Mouse (Mus musculus) limb, embryonic 10.5 days (tissue): ENCODE measurements at regions not wholly inside any gene's neighbourhood (a gene's known extent, or its start where the extent isn't known, plus 50 kb on each side); places are given as distances from the start of the nearest gene placed in this dataset.

Experiments used
- DNase-seq: peaks from one replicate; pipeline ENCODE4 v3.0.0-alpha.2; 2017; ENCODE audit warnings: low spot score
- H3K27ac ChIP-seq: fragments of 300-500 bp; sonication (generic); 2 replicates; pipeline ENCODE4 v1.5.1; 2016; ENCODE audit warnings: mild to moderate bottlenecking
- H3K27me3 ChIP-seq: fragments of 300-500 bp; sonication (generic); 2 replicates; pipeline ENCODE4 v1.6.1; 2016; ENCODE audit warnings: low read depth, mild to moderate bottlenecking; ENCODE audit not compliant: poor library complexity, severe bottlenecking
- H3K36me3 ChIP-seq: fragments of 300-500 bp; sonication (generic); 2 replicates; pipeline ENCODE4 v1.6.1; 2016; ENCODE audit warnings: mild to moderate bottlenecking, moderate library complexity
- H3K4me1 ChIP-seq: fragments of 300-500 bp; sonication (generic); 2 replicates; pipeline ENCODE4 v1.6.1; 2016
- H3K4me3 ChIP-seq: fragments of 300-500 bp; sonication (generic); 2 replicates; pipeline ENCODE4 v1.5.1; 2016; ENCODE audit warnings: mild to moderate bottlenecking, moderate library complexity
- H3K9me3 ChIP-seq: fragments of 300-500 bp; sonication (generic); replicated peaks from 2 replicates; pipeline ENCODE4 v1.6.1; 2016; ENCODE audit warnings: mild to moderate bottlenecking
- WGBS: fragments of 180-500 bp; shearing (Covaris S2); methylation state at CpG from one replicate; pipeline ENCODE4 v1.1.7; 2016; 5-methylcytosine and 5-hydroxymethylcytosine counted together

DNA sequence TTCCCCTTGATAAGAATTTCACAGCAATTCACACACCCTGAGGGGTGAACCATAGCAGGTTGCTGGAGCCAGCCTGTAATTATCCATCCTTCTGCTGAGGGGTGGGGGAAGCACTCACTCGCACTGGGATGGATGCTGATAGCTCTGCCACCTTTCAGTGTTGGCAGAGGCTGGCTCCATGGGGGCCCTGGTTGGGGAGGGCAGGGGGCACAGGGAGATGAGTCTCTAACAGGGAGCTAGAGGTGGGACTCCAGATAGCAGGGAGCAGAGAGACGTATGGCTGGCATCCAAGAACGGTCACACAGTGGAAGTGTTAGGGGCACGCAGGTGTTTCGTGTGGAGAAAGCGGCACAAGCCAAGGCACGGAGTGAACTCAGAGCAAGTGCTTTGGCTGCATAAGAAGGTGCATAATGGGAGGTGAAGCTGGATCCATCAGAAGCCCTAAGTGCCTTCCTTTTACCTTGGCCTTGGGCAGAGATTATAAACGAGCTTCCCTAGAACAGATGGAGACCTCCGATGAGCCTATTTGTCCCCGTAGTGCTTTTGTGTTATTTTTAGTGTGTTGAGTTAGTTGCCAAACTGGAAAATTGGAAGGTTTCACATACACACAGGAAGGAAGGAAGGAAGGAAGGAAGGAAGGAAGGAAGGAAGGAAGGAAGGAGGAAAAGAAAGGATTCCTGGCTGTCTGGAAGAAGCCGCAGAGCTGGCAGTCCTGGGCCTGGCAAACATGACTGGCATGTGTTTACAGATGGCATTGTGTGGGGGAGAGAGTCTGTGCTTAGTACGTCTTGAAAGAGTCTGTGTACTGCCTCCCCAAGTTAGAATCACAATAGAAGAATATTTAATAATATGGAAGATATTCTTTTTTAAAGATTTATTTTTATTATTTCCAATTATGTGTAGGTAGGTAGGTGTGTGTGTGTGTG lies 108.6 kb upstream of the Aldh1b1 start:
- 0 out of 2 replicates have a peak, but pooled peaks cover 4% of the 10 kb centered on the region for H3K4me1 ChIP-seq
- no peaks in the 10 kb centered on the region for H3K9me3 ChIP-seq
- no peak overlapping the region for H3K27ac ChIP-seq
- H3K4me3 ChIP-seq = no peak overlapping the region
- WGBS = 69% methylated on average over 12 of the region's 12 CpGs
- H3K27me3 ChIP-seq = no peaks in the 10 kb centered on the region
- no peak for DNase-seq
- H3K36me3 ChIP-seq = no peaks in the 10 kb centered on the region

DNA sequence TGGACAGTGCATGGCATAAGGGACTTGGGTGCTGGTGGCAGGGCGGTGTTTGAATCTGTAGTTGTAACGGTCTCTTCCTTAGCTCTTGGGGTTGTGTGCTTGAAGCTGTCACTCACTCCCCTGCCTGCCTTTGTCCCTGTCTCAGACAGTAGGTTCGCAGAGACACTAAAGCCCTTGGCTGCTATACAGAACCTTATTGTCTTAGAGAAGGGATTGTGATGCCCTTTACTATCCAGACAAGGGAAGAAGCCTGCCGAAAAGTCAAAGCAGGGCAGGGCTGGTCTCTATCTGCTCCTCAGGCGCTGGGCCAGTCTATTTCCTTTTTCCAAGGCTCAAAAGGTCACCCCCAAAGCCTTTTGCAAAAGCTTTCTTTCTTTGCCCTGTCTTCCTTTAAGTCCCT lies 109.2 kb upstream of the Aldh1b1 start:
- Histone ChIP-seq H3K36me3 (no peaks in the 10 kb centered on the region), H3K27me3 (no peaks in the 10 kb centered on the region), H3K4me3 (no peak overlapping the region), H3K4me1 (0 out of 2 replicates have a peak, but pooled peaks cover 4% of the 10 kb centered on the region), H3K9me3 (no peaks in the 10 kb centered on the region), H3K27ac (no peak overlapping the region)
- 47% methylated on average over 5 of the region's 5 CpGs for WGBS
- no peak for DNase-seq

- H3K36me3 ChIP-seq = no peaks in the 10 kb centered on the region
- H3K4me1 ChIP-seq = 0 out of 2 replicates have a peak, but pooled peaks cover 4% of the 10 kb centered on the region
- no peaks in the 10 kb centered on the region for H3K27me3 ChIP-seq
- 78% methylated on average over 7 of the region's 7 CpGs for WGBS
- H3K27ac ChIP-seq = no peak overlapping the region
- no peak for DNase-seq
- H3K9me3 ChIP-seq = no peaks in the 10 kb centered on the region
- no peak overlapping the region for H3K4me3 ChIP-seq
These were observed 110.6 kb upstream of the Aldh1b1 start for GRCm38 (mm10) chr4:45688233-45688632.

DNA sequence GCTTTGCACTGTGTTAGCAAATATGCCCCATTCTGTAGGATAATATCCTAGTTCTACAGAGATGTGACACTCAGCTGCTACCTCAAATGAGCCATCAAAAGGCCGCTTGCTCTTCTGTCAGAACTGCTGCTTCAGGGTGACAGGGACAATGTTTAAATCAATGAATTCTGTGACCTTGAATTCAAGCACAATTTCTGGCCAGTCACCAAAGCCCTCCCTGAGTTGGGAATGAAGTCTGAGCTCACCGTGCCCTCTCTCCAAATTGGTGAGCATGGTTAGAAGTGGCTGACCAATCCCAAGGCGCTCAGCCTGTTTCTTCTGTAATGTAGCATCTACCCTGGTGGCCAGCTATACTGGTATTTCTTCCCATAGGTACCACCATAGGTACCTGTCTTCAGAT lies 113.8 kb upstream of the Aldh1b1 start:
- Histone ChIP-seq H3K4me1 (peaks cover 4% of the 10 kb centered on the region; the same call in 1 of the 2 replicates), H3K27me3 (no peaks in the 10 kb centered on the region), H3K9me3 (no peaks in the 10 kb centered on the region), H3K27ac (no peak overlapping the region), H3K36me3 (no peaks in the 10 kb centered on the region), H3K4me3 (no peak overlapping the region)
- DNase-seq = no peak
- 83% methylated on average over 3 of the region's 3 CpGs for WGBS

- WGBS = 84% methylated on average over 3 of the region's 3 CpGs
- H3K36me3 ChIP-seq = no peaks in the 10 kb centered on the region
- H3K4me1 ChIP-seq = peaks cover 3% of the 10 kb centered on the region; the same call in 1 of the 2 replicates
- no peak for DNase-seq
- H3K27me3 ChIP-seq = no peaks in the 10 kb centered on the region
- H3K9me3 ChIP-seq = no peaks in the 10 kb centered on the region
- no peak overlapping the region for H3K27ac ChIP-seq
- no peak overlapping the region for H3K4me3 ChIP-seq
These were observed 115.6 kb upstream of the Aldh1b1 start for GRCm38 (mm10) chr4:45683205-45683604.

DNA sequence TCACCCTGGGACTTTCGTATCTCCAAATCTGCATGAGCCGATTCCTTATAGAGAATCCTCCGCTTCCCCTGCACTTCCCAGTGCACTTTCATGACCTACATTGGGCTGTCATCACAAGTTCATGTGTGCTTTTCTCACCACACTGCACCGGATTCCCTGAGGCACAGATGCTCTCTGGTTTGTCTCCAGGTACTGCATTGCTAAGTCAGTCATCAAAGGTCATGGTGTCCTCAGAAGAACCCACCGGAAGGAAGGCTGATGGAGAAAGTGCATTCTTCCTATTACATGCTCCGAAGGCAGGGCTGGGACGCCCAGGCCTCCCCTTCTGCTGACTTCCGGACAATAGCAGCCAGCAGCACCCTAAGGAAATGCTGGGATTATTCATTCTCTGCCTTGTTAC lies 116.1 kb upstream of the Aldh1b1 start:
- no peak for DNase-seq
- Histone ChIP-seq H3K9me3 (no peaks in the 10 kb centered on the region), H3K4me1 (peaks cover 3% of the 10 kb centered on the region; the same call in 1 of the 2 replicates), H3K4me3 (no peak overlapping the region), H3K36me3 (no peaks in the 10 kb centered on the region), H3K27me3 (no peaks in the 10 kb centered on the region), H3K27ac (no peak overlapping the region)
- WGBS = 86% methylated on average over 8 of the region's 8 CpGs

GRCm38 (mm10) chr4:45676137-45676536 lies 122.7 kb upstream of the Aldh1b1 start:
- no peak overlapping the region for H3K27ac ChIP-seq
- 79% methylated on average over 6 of the region's 6 CpGs for WGBS
- no peak overlapping the region for H3K4me3 ChIP-seq
- DNase-seq = no peak
- H3K36me3 ChIP-seq = no peaks in the 10 kb centered on the region
- H3K27me3 ChIP-seq = peaks cover 14% of the 10 kb centered on the region; the same call in 1 of the 2 replicates
- no peaks in the 10 kb centered on the region for H3K9me3 ChIP-seq
- peaks cover 5% of the 10 kb centered on the region; the same call in 1 of the 2 replicates for H3K4me1 ChIP-seq

DNA sequence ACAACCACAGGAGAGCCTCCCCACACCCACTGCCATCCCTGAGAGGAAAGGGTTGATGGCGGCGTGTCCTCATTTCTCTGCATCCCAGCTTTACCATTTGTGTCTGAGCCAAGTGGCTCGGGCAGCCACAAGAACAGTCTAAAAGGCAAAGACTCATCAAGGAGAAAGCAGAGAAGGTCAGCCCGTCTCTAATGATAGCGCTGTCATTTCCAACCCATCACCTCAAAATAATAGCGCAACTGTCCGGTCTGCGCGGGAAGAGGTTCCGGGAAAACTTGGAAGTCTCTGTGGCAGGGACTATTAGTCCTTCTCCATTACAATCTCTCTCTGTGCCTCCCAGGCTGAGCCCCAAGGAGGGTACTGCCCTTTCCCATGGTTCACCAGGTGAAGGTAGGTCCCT lies 124.5 kb upstream of the Aldh1b1 start:
- 91% methylated on average over 10 of the region's 10 CpGs for WGBS
- no peak overlapping the region for H3K27ac ChIP-seq

GRCm38 (mm10) chr4:45673081-45673819 lies 125.6 kb upstream of the Aldh1b1 start:
- no peaks in the 10 kb centered on the region for H3K9me3 ChIP-seq
- H3K4me3 ChIP-seq = no peak overlapping the region
- peaks cover 5% of the 10 kb centered on the region; the same call in 1 of the 2 replicates for H3K4me1 ChIP-seq
- H3K27me3 ChIP-seq = peaks cover 14% of the 10 kb centered on the region; the same call in 1 of the 2 replicates
- H3K36me3 ChIP-seq = no peaks in the 10 kb centered on the region
- WGBS = 65% methylated on average over 16 of the region's 16 CpGs
- H3K27ac ChIP-seq = no peak overlapping the region
- no peak for DNase-seq

More for the DNA sequence above, 124.5 kb upstream of the Aldh1b1 start:
- DNase-seq = no peak
- H3K27me3 ChIP-seq = peaks cover 14% of the 10 kb centered on the region; the same call in 1 of the 2 replicates
- no peaks in the 10 kb centered on the region for H3K36me3 ChIP-seq
- H3K9me3 ChIP-seq = no peaks in the 10 kb centered on the region
- H3K4me3 ChIP-seq = no peak overlapping the region
- peaks cover 5% of the 10 kb centered on the region; the same call in 1 of the 2 replicates for H3K4me1 ChIP-seq

- no peak overlapping the region for H3K27ac ChIP-seq
- no peak overlapping the region for H3K4me3 ChIP-seq
- 58% methylated on average over 16 of the region's 16 CpGs for WGBS
These were observed 126.4 kb upstream of the Aldh1b1 start for GRCm38 (mm10) chr4:45672262-45673076.

DNA sequence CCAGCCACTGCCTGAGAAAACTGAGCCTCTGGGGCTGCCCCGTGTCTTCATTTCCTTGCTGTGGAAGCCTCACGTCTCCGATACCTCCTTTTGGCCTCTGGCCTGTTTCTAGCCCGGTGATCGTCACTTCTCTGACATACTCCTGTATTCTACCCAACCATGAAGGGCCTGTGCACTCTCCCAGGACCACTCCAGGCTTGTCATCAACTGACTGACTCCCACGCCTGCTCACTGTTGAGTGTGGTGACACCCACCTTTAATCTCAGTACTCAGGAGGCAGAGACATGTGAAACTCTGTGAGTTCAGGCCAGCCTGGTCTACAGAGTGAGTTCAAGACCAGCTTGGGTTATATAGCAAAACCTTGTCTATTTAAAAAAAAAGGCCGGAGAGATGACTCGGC lies 132.1 kb upstream of the Shb start:
- WGBS = 86% methylated on average over 8 of the region's 8 CpGs
- no peaks in the 10 kb centered on the region for H3K9me3 ChIP-seq
- H3K36me3 ChIP-seq = no peaks in the 10 kb centered on the region
- H3K27me3 ChIP-seq = no peaks in the 10 kb centered on the region
- H3K4me3 ChIP-seq = no peak overlapping the region
- no peak for DNase-seq
- H3K4me1 ChIP-seq = no peaks in the 10 kb centered on the region
- no peak overlapping the region for H3K27ac ChIP-seq

More at GRCm38 (mm10) chr4:45672262-45673076, 126.4 kb upstream of the Aldh1b1 start:
- no peaks in the 10 kb centered on the region for H3K9me3 ChIP-seq
- H3K36me3 ChIP-seq = no peaks in the 10 kb centered on the region
- peaks cover 5% of the 10 kb centered on the region; the same call in 1 of the 2 replicates for H3K4me1 ChIP-seq
- H3K27me3 ChIP-seq = peaks cover 14% of the 10 kb centered on the region; the same call in 1 of the 2 replicates
- DNase-seq = no peak

DNA sequence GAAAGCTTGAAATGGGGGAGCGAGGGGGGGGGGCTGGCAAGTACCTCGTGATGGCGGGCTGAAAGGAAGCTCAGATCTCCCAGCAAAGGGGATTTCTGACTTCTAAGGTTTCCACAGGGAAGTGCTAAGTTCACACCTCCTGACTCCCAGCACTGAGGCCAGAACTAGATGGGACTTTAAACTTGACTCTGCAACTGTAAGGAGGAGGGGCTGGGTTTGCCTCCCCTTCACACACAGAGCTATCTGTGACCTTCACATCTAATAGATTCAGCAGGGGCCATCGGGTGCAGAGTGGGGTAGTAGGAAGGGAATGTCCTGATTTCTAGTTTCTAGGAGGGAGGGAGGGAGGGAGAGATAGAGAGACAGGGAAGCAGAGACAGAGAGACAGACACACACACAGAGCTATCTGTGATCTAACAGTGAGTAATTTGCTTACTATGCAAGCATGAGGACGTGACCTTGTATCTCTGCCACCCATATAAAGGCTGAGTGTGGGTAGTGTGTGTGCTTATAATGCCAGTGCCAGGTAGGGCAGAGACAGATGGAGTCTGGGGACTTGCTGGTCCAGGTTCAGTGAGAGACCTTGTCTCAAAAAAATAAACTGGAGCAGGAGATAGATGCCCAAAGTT lies 125.2 kb upstream of the Shb start:
- H3K27ac ChIP-seq = no peak overlapping the region
- 19% methylated on average over 5 of the region's 5 CpGs for WGBS
- H3K4me1 ChIP-seq = peaks cover 33% of the 10 kb centered on the region
- no peaks in the 10 kb centered on the region for H3K36me3 ChIP-seq
- DNase-seq = no peak
- H3K4me3 ChIP-seq = no peak overlapping the region
- no peaks in the 10 kb centered on the region for H3K9me3 ChIP-seq
- H3K27me3 ChIP-seq = peaks cover 6% of the 10 kb centered on the region; the same call in 1 of the 2 replicates
